Mouse (Mus musculus): ENCODE measurements around the gene Ppp1r1a. TPM values are rescaled to one million over a fixed set of nuclear protein-coding genes. Genes with fewer than 3 reads are reported as not detected.

The Ppp1r1a gene
- total and polyA plus RNA-seq, 3 experiments: 5.7 to 11.6 (median 9.0) TPM

DNA sequence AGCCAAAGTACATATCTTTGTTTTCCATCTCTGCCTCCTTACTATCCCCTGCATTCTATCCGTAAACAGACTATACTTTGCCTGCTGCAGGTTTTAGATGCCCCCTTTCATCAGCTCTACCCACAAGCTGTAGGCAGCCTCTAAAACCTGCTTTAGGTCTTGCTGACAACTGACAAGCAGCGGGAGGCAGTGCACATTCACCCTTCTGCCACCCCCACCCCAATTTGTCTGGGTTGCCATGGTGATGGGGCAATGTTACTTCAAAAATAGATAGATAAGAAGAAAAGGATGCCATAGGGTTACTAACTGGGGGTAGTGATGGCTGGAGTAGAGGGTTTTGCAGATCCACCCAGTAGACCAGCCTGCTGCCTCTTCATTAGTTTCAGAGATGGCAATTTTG lies 53.3 kb downstream of the Ppp1r1a start:
- TF ChIP-seq EP300 (IDR thresholded peaks at IDR 0.05; ENCODE audit: insufficient read depth, low read depth, low read length): no peak
- no peak for TF ChIP-seq CTCF (IDR thresholded peaks at IDR 0.05)
- Histone ChIP-seq H3K27ac (no peak overlapping the region), H3K36me3 (ENCODE audit: control insufficient read depth, insufficient read depth, low read length) (no peaks in the 10 kb centered on the region), H3K4me3 (no peak overlapping the region), H3K79me2 (replicated peaks; ENCODE audit: control insufficient read depth, insufficient read depth, low read length) (no peaks in the 10 kb centered on the region), H3K4me1 (ENCODE audit: control insufficient read depth, insufficient read depth, low read length) (no peaks in the 10 kb centered on the region), H3K9ac (ENCODE audit: low read depth, low read length) (no peak overlapping the region), H3K27me3 (ENCODE audit: control insufficient read depth, insufficient read depth, low read length) (no peaks in the 10 kb centered on the region)
- intact Hi-C loops (cut with DNase I): no loop called here
- whole genome bisulfite sequencing: 56% methylated on average over 2 of the region's 2 CpGs
- DNase-seq: no peak

DNA sequence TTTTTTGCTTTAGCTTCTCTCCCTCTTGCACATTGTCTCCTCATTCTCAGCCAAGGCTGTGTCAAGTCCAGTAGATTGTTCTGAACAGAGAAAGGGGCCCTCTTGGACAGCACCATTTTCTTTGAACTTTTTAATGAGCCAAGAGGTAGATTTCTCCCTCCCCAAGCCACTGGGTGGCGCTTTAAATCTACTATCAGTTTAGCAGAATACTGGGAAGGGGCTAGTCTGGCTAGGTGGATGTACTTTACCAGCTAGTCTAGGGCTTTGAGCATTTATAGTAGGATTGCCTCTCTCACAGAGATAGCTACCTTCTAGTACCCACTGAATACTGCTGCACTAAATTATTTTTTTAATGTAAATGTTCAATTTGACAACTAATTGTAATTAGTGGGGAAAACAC lies 55.3 kb downstream of the Ppp1r1a start:
- Histone ChIP-seq H3K79me2 (replicated peaks; ENCODE audit: control insufficient read depth, insufficient read depth, low read length) (no peaks in the 10 kb centered on the region), H3K4me1 (ENCODE audit: control insufficient read depth, insufficient read depth, low read length) (no peaks in the 10 kb centered on the region), H3K27ac (no peak overlapping the region), H3K27me3 (ENCODE audit: control insufficient read depth, insufficient read depth, low read length) (no peaks in the 10 kb centered on the region), H3K9ac (ENCODE audit: low read depth, low read length) (no peak overlapping the region), H3K36me3 (ENCODE audit: control insufficient read depth, insufficient read depth, low read length) (no peaks in the 10 kb centered on the region), H3K4me3 (no peak overlapping the region)
- WGBS: 7% methylated on average over 1 of the region's 1 CpGs
- intact Hi-C loops (cut with DNase I): no loop called here
- peak; percentile 54 for TF ChIP-seq CTCF (IDR thresholded peaks at IDR 0.05)
- no peak for TF ChIP-seq EP300 (IDR thresholded peaks at IDR 0.05; ENCODE audit: insufficient read depth, low read depth, low read length)
- no peak for DNase-seq

Other genes starting within 250 kb of the Ppp1r1a start
- not detected for gene Gpr84, start 227.4 kb downstream of the Ppp1r1a start, total RNA-seq (2021)
- 0.06 TPM in 1 of 2 replicates, not detected in the other for gene Gpr84, start 227.4 kb downstream of the Ppp1r1a start, polyA plus RNA-seq (2012; rRNA removed)
- 10 to 100 TPM; 10.1 to 10.4 TPM for gene Zfp385a, start 197.9 kb downstream of the Ppp1r1a start, total RNA-seq (2021)
- gene Zfp385a, start 197.9 kb downstream of the Ppp1r1a start, polyA plus RNA-seq (2012; rRNA removed): 7.3 and 12.0 TPM in 2 replicates
- 10 to 100 TPM; 36.4 to 36.7 TPM for gene Itga5, start 171.2 kb downstream of the Ppp1r1a start, total RNA-seq (2021)
- gene Itga5, start 171.2 kb downstream of the Ppp1r1a start, polyA plus RNA-seq (2012; rRNA removed): 38.6 and 44.6 TPM in 2 replicates
- not detected for gene Gtsf1, start 107.5 kb downstream of the Ppp1r1a start, total RNA-seq (2021)
- 0.51 and 0.64 TPM in 2 replicates for gene Gtsf1, start 107.5 kb downstream of the Ppp1r1a start, polyA plus RNA-seq (2012; rRNA removed)
- gene Gtsf2, start 89.5 kb downstream of the Ppp1r1a start, total RNA-seq (2021): not detected
- gene Gtsf2, start 89.5 kb downstream of the Ppp1r1a start, polyA plus RNA-seq (2012; rRNA removed): not detected in 2 replicates
- gene Nckap1l, start 84.2 kb downstream of the Ppp1r1a start, total RNA-seq (2021): 1 to 10 TPM; 3.6 to 4.2 TPM
- gene Nckap1l, start 84.2 kb downstream of the Ppp1r1a start, polyA plus RNA-seq (2012; rRNA removed): 4.0 and 4.3 TPM in 2 replicates
- gene Pde1b, start 35.0 kb downstream of the Ppp1r1a start, total RNA-seq (2021): 1 to 10 TPM in 1 of 2 experiments, under 1 TPM in 1; 0.99 to 1.0 TPM
- 2.2 and 2.8 TPM in 2 replicates for gene Pde1b, start 35.0 kb downstream of the Ppp1r1a start, polyA plus RNA-seq (2012; rRNA removed)
- gene Glycam1, start 27.1 kb upstream of the Ppp1r1a start, total RNA-seq (2021): not detected
- gene Glycam1, start 27.1 kb upstream of the Ppp1r1a start, polyA plus RNA-seq (2012; rRNA removed): not detected in 2 replicates
- under 1 TPM; 0.41 to 0.44 TPM for gene Mucl1, start 217.5 kb upstream of the Ppp1r1a start, total RNA-seq (2021)
- not detected in 2 replicates for gene Mucl1, start 217.5 kb upstream of the Ppp1r1a start, polyA plus RNA-seq (2012; rRNA removed)

Measured in heart, adult 2 months (tissue).